Mouse (Mus musculus) adrenal gland, postnatal 14 days (tissue): ENCODE results near the gene Cmtm1. TPM values are rescaled to one million over a fixed set of nuclear protein-coding genes. Genes with fewer than 3 reads are reported as not detected.
"Not testable (repeated sequence)": the region's sequence is repeated elsewhere in the genome, so short reads cannot be mapped to it uniquely, and the experiment has no call there.

Source experiments
- DNase-seq: peaks from one replicate; pipeline ENCODE4 v3.0.0; 2021; ENCODE audit warnings: mixed read lengths
- total RNA-seq: library from RNA; stranded (reverse); gene quantifications from 2 replicates; pipeline ENCODE4 v1.2.3, GENCODE M21; 2021

The Cmtm1 gene
- total RNA-seq, 1 experiment from 2014 or later: not detected

GRCm38 (mm10) chr8:104313311-104313710 is 3.4 kb upstream of the Cmtm1 start:
- DNase-seq: no peak

DNA sequence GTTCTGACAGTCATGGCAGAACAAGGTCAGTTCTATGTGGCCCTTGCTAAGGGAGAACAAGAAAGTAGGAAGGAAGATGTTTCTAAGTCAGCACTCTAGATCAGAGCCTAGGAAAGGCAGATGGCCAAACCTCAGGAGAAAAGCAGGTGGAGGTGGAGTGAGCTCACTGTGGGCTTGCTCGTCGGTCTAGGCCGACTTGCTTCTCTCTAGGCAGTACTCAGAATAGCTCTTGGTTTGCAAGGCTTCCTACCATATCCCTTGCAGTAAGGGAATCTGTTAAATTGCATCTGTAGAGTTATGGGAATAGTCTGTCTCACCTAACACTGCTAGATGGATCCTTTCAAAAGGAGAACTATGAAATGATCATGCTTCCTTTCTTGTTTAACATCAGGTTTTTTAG is 2.1 kb upstream of the Cmtm1 start:
- not testable (repeated sequence) for DNase-seq

GRCm38 (mm10) chr8:104308341-104308740 is 1.6 kb downstream of the Cmtm1 start:
- not testable (repeated sequence) for DNase-seq

GRCm38 (mm10) chr8:104304962-104305361 is 5.0 kb downstream of the Cmtm1 start:
- no peak for DNase-seq

GRCm38 (mm10) chr8:104302536-104302935 is 7.4 kb downstream of the Cmtm1 start:
- DNase-seq: not testable (repeated sequence)

DNA sequence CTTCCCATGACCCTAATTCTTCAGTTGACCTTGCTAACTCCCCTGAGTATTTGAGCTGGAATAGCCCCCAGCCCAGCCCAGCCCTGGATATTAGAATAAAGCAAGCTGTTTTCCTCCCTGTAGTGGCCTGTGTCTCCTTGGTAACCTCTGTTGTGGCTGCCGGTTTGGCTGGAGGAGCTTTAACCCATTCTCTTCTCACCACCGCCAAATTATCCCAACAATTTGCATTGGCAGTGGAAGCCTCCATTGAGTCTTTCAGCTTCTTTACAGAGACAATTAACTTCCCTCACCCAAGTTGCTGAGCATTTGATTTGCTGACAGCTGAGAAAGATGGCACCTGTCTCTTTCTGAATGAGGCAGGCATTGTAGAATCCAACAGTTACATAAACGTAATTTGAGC is 8.4 kb downstream of the Cmtm1 start:
- DNase-seq: not testable (repeated sequence)

DNA sequence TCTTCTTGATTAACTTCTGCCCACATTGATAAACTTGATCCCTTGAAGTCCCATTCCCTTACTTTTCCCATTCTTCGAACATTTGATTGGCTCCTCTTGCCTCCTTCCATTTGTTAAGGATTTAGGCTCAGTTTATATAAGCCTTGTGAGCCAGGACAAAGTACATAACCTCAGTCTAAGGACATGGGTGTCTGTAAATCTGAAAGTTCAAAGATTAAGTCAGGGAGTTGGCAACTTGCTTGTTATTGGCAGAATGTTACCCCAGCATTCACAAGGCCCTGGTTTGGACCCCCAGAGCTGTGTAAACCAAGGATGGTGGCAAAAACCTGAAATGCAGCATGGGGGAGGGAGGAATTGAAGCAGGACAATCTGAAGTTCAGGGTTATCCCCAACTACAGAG is 15.5 kb downstream of the Cmtm1 start:
- no peak for DNase-seq

DNA sequence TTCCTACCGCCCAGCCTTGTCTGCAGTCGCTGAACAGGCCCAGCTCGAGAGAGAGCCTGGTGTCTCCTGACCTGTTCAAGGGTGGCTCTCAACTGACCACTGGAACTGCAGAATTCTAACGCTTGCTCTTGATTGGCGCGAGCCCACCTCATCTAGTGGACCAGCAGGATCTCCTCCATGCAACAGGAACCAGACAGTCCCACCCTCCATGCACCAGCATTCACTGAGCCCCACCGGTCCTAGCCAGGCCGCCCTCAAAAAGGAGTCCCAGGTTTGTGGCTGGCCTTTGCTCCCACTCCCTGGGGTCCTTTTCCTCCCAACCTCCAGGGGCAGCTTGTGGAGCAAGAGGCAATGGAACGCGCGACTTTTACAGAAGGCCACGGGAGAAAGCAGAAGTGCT is 16.9 kb downstream of the Cmtm1 start, which contains the start of gene Cmtm2a:
Gene Cmtm2a, minus strand, starts transcription at position 101 of the 400 bp plus-strand sequence.
- peak; percentile 24 for DNase-seq

- DNase-seq: no peak
Measured at GRCm38 (mm10) chr8:104268937-104269440, 41.0 kb downstream of the Cmtm1 start.

DNA sequence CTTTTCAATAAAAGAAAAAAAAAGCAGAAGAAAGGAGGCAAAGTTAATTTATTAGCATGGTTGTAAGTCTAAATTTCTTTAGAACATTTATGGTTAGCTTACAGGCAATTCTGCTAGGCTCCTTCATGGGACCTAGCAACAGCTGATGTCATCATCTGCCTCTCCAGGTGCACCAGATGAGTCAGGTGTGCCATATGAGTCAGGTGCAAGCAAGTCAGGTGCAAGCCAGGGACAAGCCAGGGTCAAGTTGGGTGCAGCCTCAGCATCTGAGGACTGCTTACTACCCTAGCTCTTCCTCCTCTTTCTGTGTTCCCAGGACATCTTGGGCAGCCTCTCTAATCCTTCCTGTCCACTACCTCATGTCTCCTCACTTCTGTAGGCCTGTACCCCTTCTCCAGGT is 41.6 kb downstream of the Cmtm1 start:
- DNase-seq: no peak

DNA sequence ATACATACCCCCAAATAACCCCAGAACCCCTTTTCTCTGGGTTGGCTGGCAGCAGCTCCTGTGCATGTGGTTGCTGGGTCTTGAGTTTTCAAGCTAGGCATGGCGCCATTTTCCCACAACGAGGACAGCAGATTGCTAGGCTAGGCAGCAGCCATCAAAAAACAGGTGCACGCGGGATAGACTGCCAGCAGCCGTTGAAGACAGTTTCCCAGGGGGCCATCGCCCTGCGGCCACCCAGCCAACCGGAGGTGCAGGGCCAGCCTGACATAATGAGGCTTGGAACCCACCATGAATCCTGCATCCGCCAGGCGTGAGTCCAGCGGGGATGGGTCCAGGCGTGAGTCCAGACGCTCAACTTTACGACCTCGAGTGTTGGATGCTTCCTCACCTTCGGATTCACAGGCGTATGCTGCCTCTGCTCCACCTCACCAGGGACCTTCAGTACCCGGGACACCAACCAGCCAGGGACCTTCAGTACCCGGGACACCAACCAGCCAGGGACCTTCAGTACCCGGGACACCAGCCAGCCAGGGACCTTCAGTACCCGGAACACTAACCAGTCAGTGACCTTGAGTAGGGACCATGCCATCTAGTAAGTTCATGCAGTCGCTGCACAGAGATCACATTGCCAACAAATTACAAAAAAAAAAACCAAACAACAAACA is 45.5 kb downstream of the Cmtm1 start:
- peak; percentile 40 for DNase-seq

- not testable (repeated sequence) for DNase-seq
Measured at GRCm38 (mm10) chr8:104261802-104262201, 48.1 kb downstream of the Cmtm1 start.

DNA sequence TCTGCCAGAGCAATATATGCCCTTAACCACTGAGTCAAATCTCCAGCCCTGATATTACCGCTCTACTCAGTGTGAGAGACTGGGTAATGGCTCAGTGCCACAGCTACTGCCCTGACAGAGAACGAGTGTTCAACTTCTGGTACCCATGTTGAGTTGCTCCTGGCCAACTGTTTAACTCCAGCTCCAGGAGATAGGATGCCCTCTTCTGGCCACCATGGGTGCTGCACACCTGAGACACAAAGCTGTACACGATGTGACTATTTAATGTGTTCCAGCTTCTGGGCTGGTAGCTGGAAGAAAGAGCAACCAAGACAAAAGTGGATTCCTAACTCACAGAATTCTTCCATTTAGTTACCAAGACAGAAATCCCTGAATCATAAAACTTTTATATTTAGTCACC is 56.9 kb downstream of the Cmtm1 start:
- DNase-seq: peak; percentile 60

DNA sequence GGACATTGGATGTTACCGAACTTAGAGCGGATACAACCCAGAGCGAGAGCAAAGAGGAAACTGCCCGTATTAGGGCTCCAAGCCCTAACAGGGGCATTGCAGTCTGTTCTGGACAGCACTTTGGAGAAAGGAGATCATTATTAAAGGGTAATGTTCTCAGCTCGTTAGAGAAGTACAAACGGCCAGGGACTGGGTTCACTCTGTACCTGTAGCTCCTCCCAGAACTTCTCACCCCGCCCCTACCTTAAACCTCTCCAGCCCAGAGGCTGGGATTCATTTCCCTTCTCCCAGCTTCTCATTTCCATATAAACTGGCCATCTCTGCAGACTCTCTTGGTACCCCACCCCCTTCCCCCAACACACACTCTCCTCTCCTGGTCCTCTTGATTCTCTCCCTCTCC is 58.5 kb downstream of the Cmtm1 start:
- DNase-seq: no peak

DNA sequence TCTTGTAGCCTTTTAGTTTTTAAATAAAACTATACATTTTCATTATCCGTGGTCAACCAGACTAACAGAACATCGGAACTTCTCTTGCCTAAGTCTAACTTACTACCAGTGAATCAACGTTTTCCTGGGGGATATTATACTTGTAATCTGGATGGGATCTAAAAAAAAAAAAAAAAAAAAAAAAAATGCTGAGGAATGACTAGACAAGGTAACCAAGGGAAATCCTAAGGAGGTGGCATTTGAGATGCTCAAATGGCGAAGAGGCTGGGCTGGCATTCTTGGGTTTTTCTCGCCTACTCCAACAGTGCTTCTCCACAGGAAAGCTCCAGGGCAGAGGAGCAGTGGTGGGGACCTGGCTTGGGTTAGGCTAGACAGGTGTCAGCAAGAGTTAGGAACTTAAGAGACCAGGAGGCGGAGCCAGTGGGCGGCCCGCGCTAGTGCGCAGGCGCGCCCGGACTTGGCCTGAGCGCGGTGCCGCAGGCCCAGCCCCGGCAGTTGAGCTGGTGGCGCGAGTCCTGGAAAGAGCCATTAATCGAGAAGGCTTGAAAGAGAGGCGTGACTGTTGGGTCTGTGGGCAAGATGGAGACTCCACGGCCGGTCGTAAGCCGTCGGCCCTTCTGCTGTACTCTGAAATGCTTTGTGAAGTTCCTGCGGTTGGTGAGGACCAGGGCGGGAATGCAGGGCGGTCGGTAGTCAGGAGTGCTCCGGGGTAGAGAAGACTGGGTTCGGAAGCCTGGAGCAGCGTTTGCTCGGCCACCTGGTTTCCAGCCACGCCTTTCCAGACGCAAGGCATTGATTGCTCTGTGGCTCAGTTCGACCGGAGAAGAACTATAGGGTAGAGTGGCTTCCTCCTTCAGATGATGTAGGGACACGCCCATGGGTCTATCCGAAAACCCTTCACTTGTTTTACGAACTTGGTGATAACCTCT is 59.2 kb downstream of the Cmtm1 start, which contains the start of gene Cklf:
Gene Cklf, plus strand, starts transcription at position 423 of the 929 bp plus-strand sequence.
- peak; percentile 92 for DNase-seq

GRCm38 (mm10) chr8:104249442-104249996 is 60.4 kb downstream of the Cmtm1 start:
- DNase-seq: no peak

DNA sequence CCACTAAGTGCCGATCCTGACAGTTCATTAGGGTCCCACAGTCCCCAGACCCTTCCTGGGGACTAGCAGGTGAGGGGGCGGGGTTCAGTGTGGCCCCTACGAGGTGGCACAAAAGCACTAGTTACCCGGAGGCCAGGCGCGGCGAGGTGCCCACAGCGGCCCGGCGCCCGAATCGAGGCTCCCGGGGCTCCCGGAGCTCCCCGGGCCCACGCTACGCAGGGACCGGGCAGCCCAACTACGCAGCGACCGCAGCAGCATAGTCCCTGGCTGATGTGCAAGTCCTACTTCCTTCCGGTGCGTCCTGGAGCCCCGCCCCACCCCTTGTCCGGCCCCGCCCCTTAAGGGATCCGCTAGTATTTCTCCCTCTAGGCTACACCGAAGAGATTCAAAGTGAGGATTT is 61.7 kb downstream of the Cmtm1 start, which contains the start of gene Tk2:
Gene Tk2, minus strand, starts transcription at position 283 of the 400 bp plus-strand sequence.
- peak; percentile 91 for DNase-seq

DNA sequence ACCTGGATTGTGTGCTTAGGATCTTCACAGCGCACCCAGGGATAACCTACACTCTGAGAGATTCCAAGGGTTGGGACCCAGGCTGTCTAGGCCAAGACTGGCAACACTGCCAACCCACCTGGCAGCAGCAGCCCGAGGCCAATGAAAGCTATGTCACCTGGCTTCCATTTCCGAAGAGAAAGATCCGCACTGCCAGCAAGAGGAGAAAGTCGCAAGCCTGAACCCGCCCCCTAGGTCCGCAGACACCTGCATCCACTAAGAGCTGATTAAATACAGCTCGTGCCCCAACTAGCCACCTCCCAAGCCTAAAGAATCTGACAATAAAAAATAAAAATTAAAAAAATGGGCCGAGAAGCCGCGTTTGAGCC is 62.1 kb downstream of the Cmtm1 start:
- DNase-seq: peak; percentile 32

GRCm38 (mm10) chr8:104247054-104247907 is 62.7 kb downstream of the Cmtm1 start:
- peak; percentile 54 for DNase-seq

DNA sequence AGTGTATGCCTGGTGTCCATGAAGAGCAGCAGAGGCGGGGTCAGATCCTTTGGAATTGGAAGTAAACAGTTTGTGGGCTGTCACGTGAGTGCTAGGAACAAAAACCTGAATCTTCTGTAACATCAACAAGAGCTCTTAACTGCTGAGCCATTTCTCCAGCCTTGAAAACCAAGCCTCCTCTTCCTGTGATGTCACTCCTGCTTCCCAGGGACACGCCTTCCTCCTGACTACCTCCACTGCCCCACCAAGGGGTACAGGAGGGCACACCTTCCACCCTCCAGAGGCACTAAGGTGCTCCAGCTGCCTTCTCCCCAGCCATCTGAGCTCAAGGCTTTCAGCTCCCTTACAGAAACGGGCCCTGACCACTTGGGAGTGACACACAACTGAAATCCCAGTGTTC is 63.3 kb downstream of the Cmtm1 start:
- no peak for DNase-seq
